Mouse (Mus musculus) lung, postnatal 0 days (tissue): Measurements from ENCODE around the gene Cyp2b10.
"Not testable (repeated sequence)": the region's sequence is repeated elsewhere in the genome, so short reads cannot be mapped to it uniquely, and the experiment has no call there.

Experiments used
- CTCF ChIP-seq: IDR thresholded peaks from 2 replicates; pipeline ENCODE4 v1.5.1; 2016; ENCODE audit warnings: antibody characterized with exemption, mild to moderate bottlenecking
- EP300 ChIP-seq: IDR thresholded peaks from 2 replicates; pipeline ENCODE4 v1.6.1; 2016; ENCODE audit warnings: antibody characterized with exemption, mild to moderate bottlenecking, control low read depth

DNA sequence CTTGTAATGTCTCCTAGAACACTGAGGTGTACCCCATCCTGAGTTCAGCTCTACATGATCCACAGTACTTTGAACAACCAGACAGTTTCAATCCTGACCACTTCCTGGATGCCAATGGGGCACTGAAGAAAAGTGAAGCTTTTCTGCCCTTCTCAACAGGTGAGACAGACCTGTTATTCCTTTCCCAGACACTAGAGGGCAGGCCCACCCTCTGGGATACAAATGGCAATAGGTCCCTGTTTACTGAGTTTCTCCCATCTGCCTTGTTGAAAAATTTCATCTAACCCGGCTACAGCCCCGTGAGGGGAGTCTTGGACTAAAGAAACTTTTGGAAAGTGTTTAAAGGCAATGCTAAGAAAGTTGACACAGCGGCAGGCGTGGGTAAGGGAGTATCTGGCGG lies 19.9 kb downstream of the Cyp2b10 start:
- peak; percentile 54 for TF ChIP-seq CTCF
- not testable (repeated sequence) for TF ChIP-seq EP300
